Mouse (Mus musculus) CH12.LX (cell line): ENCODE results near the gene Fasn. TPM values are rescaled to one million over a fixed set of nuclear protein-coding genes. Genes with fewer than 3 reads are reported as not detected.

ENCODE experiments used
- DNase-seq: peaks from one replicate; pipeline ENCODE4 v3.0.0-alpha.2; 2013; ENCODE audit errors: extremely low read depth
- H3K27ac ChIP-seq: 2 replicates; pipeline ENCODE4 v1.5.1; 2012; ENCODE audit warnings: low read depth, mild to moderate bottlenecking, control low read depth, moderate library complexity; ENCODE audit not compliant: insufficient read depth
- H3K27me3 ChIP-seq: replicated peaks from 2 replicates; pipeline ENCODE3; 2012; ENCODE audit warnings: inconsistent platforms
- H3K36me3 ChIP-seq, 2 experiments: replicated peaks in 1 of 2; 2 replicates each; pipeline versions ENCODE3 to v1.6.1; 2012; ENCODE audit warnings: inconsistent platforms in 1 of 2, low read length in 1 of 2, mild to moderate bottlenecking in 1 of 2, mixed read lengths in 1 of 2, moderate library complexity in 1 of 2; ENCODE audit not compliant: control insufficient read depth in 1 of 2, insufficient read depth in 1 of 2
- H3K4me1 ChIP-seq, 2 experiments: 2 replicates each; pipeline ENCODE4 v1.6.1; 2012; ENCODE audit warnings: inconsistent platforms in 1 of 2, moderate library complexity in 1 of 2; ENCODE audit not compliant: insufficient read depth in 2 of 2, control insufficient read depth in 1 of 2
- H3K4me2 ChIP-seq: 2 replicates; pipeline ENCODE4 v1.6.1; 2012; ENCODE audit warnings: low read depth, mild to moderate bottlenecking, control low read depth; ENCODE audit not compliant: poor library complexity, insufficient read depth, severe bottlenecking
- H3K4me3 ChIP-seq, 3 experiments: fragments of 150-350 bp in 1 of 3; sonication (generic) in 1 of 3; replicated peaks in 1 of 3; 2 replicates each; pipeline versions ENCODE3 to v1.5.1; 2011 to 2012; ENCODE audit warnings: low read depth in 2 of 3, low read length in 2 of 3, mild to moderate bottlenecking in 2 of 3, moderate library complexity in 2 of 3, control low read depth in 1 of 3, improper control_type of control experiment in 1 of 3, inconsistent platforms in 1 of 3, mixed read lengths in 1 of 3; ENCODE audit not compliant: poor library complexity in 1 of 3
- H3K79me2 ChIP-seq: replicated peaks from 2 replicates; pipeline ENCODE4 v1.6.1; 2012; ENCODE audit warnings: mild to moderate bottlenecking, moderate library complexity; ENCODE audit not compliant: control insufficient read depth, poor library complexity, insufficient read depth, severe bottlenecking; ENCODE audit errors: extremely low read depth
- H3K9ac ChIP-seq: 2 replicates; pipeline ENCODE4 v1.6.1; 2012; ENCODE audit warnings: low read depth, mild to moderate bottlenecking, control low read depth, moderate library complexity; ENCODE audit not compliant: insufficient read depth
- H3K9me3 ChIP-seq: replicated peaks from 2 replicates; pipeline ENCODE3; 2012; ENCODE audit warnings: low read length, inconsistent platforms, mixed read lengths
- BHLHE40 ChIP-seq: IDR thresholded peaks from 2 replicates; pipeline ENCODE4 v1.6.1; 2011; ENCODE audit warnings: mild to moderate bottlenecking, low read depth, low read length, improper control_type of control experiment
- CHD1 ChIP-seq: IDR thresholded peaks from 2 replicates; pipeline ENCODE4 v1.6.1; 2012; ENCODE audit warnings: low read depth, low read length, improper control_type of control experiment, inconsistent platforms
- CHD2 ChIP-seq: IDR thresholded peaks from 2 replicates; pipeline ENCODE4 v1.6.1; 2011; ENCODE audit warnings: low read length, improper control_type of control experiment
- CTCF ChIP-seq, 2 experiments: IDR thresholded peaks in 1 of 2; conservative IDR thresholded peaks in 1 of 2; 2 replicates each; pipeline ENCODE4 v1.5.1; 2011 to 2012; ENCODE audit warnings: low read depth in 2 of 2, low read length in 2 of 2, improper control_type of control experiment in 1 of 2, inconsistent platforms in 1 of 2, mild to moderate bottlenecking in 1 of 2, moderate library complexity in 1 of 2
- E2F4 ChIP-seq: IDR thresholded peaks from 2 replicates; pipeline ENCODE4 v1.6.1; 2011; ENCODE audit warnings: low read depth, low read length, improper control_type of control experiment; ENCODE audit not compliant: insufficient replicate concordance
- ELF1 ChIP-seq: IDR thresholded peaks from 2 replicates; pipeline ENCODE4 v1.6.1; 2014; ENCODE audit warnings: low read depth, mild to moderate bottlenecking, inconsistent platforms, low read length, improper control_type of control experiment
- EP300 ChIP-seq: IDR thresholded peaks from 2 replicates; pipeline ENCODE4 v1.6.1; 2011; ENCODE audit warnings: low read length, improper control_type of control experiment
- ETS1 ChIP-seq: conservative IDR thresholded peaks from 2 replicates; pipeline ENCODE4 v1.6.1; 2012; ENCODE audit warnings: low read depth, mild to moderate bottlenecking, inconsistent platforms, low read length, improper control_type of control experiment, moderate library complexity
- HCFC1 ChIP-seq: IDR thresholded peaks from 2 replicates; pipeline ENCODE4 v1.6.1; 2012; ENCODE audit warnings: low read depth, mild to moderate bottlenecking, inconsistent platforms, low read length, improper control_type of control experiment
- JUN ChIP-seq: IDR thresholded peaks from 2 replicates; pipeline ENCODE4 v1.6.1; 2011; ENCODE audit warnings: low read depth, mild to moderate bottlenecking, low read length, improper control_type of control experiment, moderate library complexity; ENCODE audit not compliant: insufficient read depth
- JUND ChIP-seq: conservative IDR thresholded peaks from 2 replicates; pipeline ENCODE4 v1.6.1; 2011; ENCODE audit warnings: low read depth, low read length, improper control_type of control experiment
- KAT2A ChIP-seq: IDR thresholded peaks from 2 replicates; pipeline ENCODE4 v1.6.1; 2012; ENCODE audit warnings: low read length, improper control_type of control experiment, inconsistent platforms; ENCODE audit not compliant: insufficient replicate concordance
- MAX ChIP-seq: IDR thresholded peaks from 2 replicates; pipeline ENCODE4 v1.6.1; 2011; ENCODE audit warnings: low read length, improper control_type of control experiment
- MAZ ChIP-seq: IDR thresholded peaks from 2 replicates; pipeline ENCODE4 v1.6.1; 2012; ENCODE audit warnings: low read depth, mild to moderate bottlenecking, inconsistent platforms, low read length, improper control_type of control experiment, moderate library complexity
- MEF2A ChIP-seq: IDR thresholded peaks from 2 replicates; pipeline ENCODE4 v1.6.1; 2014; ENCODE audit warnings: low read depth, mild to moderate bottlenecking, inconsistent platforms, low read length, improper control_type of control experiment, borderline replicate concordance
- MXI1 ChIP-seq: IDR thresholded peaks from 2 replicates; pipeline ENCODE4 v1.6.1; 2011; ENCODE audit warnings: mild to moderate bottlenecking, low read depth, low read length, improper control_type of control experiment
- MYC ChIP-seq: IDR thresholded peaks from 2 replicates; pipeline ENCODE4 v1.6.1; 2011; ENCODE audit warnings: low read depth, mild to moderate bottlenecking, improper control_type of control experiment, low read length
- NRF1 ChIP-seq: IDR thresholded peaks from 2 replicates; pipeline ENCODE4 v1.6.1; 2014; ENCODE audit warnings: low read depth, mild to moderate bottlenecking, inconsistent platforms, low read length, improper control_type of control experiment, moderate library complexity
- PAX5 ChIP-seq: IDR thresholded peaks from 2 replicates; pipeline ENCODE4 v1.6.1; 2012; ENCODE audit warnings: low read length, inconsistent platforms, mixed read lengths
- POLR2A ChIP-seq: IDR thresholded peaks from 2 replicates; pipeline ENCODE4 v1.6.1; 2011; ENCODE audit warnings: low read depth, mild to moderate bottlenecking, improper control_type of control experiment, low read length
- POLR2AphosphoS2 ChIP-seq: IDR thresholded peaks from 2 replicates; pipeline ENCODE4 v1.6.1; 2011; ENCODE audit warnings: low read depth, low read length, improper control_type of control experiment
- RAD21 ChIP-seq: IDR thresholded peaks from 2 replicates; pipeline ENCODE4 v1.6.1; 2011; ENCODE audit warnings: low read depth, mild to moderate bottlenecking, low read length, improper control_type of control experiment, moderate library complexity
- RCOR1 ChIP-seq: conservative IDR thresholded peaks from 2 replicates; pipeline ENCODE4 v1.6.1; 2012; ENCODE audit warnings: low read depth, mild to moderate bottlenecking, inconsistent platforms, low read length, improper control_type of control experiment
- SIN3A ChIP-seq: IDR thresholded peaks from 2 replicates; pipeline ENCODE4 v1.6.1; 2012; ENCODE audit warnings: low read length, improper control_type of control experiment, inconsistent platforms
- SMC3 ChIP-seq: IDR thresholded peaks from 2 replicates; pipeline ENCODE4 v1.6.1; 2011; ENCODE audit warnings: low read depth, low read length, improper control_type of control experiment
- TBP ChIP-seq: conservative IDR thresholded peaks from 2 replicates; pipeline ENCODE4 v1.6.1; 2011; ENCODE audit warnings: low read depth, low read length, improper control_type of control experiment
- USF1 ChIP-seq: IDR thresholded peaks from 2 replicates; pipeline ENCODE4 v1.6.1; 2014; ENCODE audit warnings: low read depth, mild to moderate bottlenecking, inconsistent platforms, low read length, improper control_type of control experiment
- USF2 ChIP-seq: conservative IDR thresholded peaks from 2 replicates; pipeline ENCODE4 v1.6.1; 2011; ENCODE audit warnings: low read depth, low read length, improper control_type of control experiment
- ZC3H11A ChIP-seq: IDR thresholded peaks from 2 replicates; pipeline ENCODE4 v1.6.1; 2012; ENCODE audit warnings: low read depth, mild to moderate bottlenecking, inconsistent platforms, low read length, improper control_type of control experiment
- dilution Hi-C: fragments of 300-500 bp; cut with MboI; formaldehyde crosslinking; loops from 2 replicates; pipeline ENCODE4 v1.14.3; 2020; ENCODE audit warnings: low sequenced_read_pairs; ENCODE audit not compliant: extremely low pct_unique_long_range_greater_than_20kb, extremely low pct_ligation_motif_present
- in situ Hi-C: fragments of 300-500 bp; cut with MboI; formaldehyde crosslinking; loops from 3 replicates; pipeline ENCODE4 v1.14.3; 2019; ENCODE audit warnings: low sequenced_read_pairs, low pct_ligation_motif_present, low pct_unique_long_range_greater_than_20kb, mixed read lengths
- polyA plus RNA-seq: library from polyadenylated mRNA; unstranded; fragments of >175 nt; gene quantifications from 2 replicates; pipeline ENCODE4 v1.2.1, GENCODE M21; 2012; ENCODE audit warnings: low read depth; ENCODE audit not compliant: insufficient read length
- total RNA-seq, 2 experiments: library from RNA; depleted of rRNA; stranded (reverse); fragments of 300-350 nt in 1 of 2; fragments of >200 nt in 1 of 2; gene quantifications; 2 replicates each; pipeline ENCODE4 v1.2.3; 2012 to 2014

Gene Fasn
- total and polyA plus RNA-seq, 3 experiments: 116 to 300 (median 186) TPM

- in situ Hi-C loops: no loop called here
- peaks cover 31 to 48% of the 10 kb centered on the region in 2 experiments for H3K36me3 ChIP-seq
- no peak overlapping the region for H3K9ac ChIP-seq
- TF ChIP-seq PAX5 (no peak), HCFC1 (no peak), MXI1 (no peak), NRF1 (no peak), POLR2AphosphoS2 (no peak), CHD2 (no peak), RCOR1 (no peak), EP300 (no peak), E2F4 (no peak), POLR2A (no peak), JUN (no peak), CHD1 (no peak)
- no peak overlapping the region for H3K4me2 ChIP-seq
- H3K27ac ChIP-seq: no peak overlapping the region
- H3K4me3 ChIP-seq: no peak overlapping the region
- dilution Hi-C loops: no loop called here
- peaks cover 6 to 16% of the 10 kb centered on the region in 2 experiments for H3K4me1 ChIP-seq
- no peaks in the 10 kb centered on the region for H3K79me2 ChIP-seq
- DNase-seq: no peak
- H3K27me3 ChIP-seq: no peaks in the 10 kb centered on the region
- no peaks in the 10 kb centered on the region for H3K9me3 ChIP-seq
Observed at GRCm38 (mm10) chr11:120804274-120804673, 20.1 kb downstream of the Fasn start.

DNA sequence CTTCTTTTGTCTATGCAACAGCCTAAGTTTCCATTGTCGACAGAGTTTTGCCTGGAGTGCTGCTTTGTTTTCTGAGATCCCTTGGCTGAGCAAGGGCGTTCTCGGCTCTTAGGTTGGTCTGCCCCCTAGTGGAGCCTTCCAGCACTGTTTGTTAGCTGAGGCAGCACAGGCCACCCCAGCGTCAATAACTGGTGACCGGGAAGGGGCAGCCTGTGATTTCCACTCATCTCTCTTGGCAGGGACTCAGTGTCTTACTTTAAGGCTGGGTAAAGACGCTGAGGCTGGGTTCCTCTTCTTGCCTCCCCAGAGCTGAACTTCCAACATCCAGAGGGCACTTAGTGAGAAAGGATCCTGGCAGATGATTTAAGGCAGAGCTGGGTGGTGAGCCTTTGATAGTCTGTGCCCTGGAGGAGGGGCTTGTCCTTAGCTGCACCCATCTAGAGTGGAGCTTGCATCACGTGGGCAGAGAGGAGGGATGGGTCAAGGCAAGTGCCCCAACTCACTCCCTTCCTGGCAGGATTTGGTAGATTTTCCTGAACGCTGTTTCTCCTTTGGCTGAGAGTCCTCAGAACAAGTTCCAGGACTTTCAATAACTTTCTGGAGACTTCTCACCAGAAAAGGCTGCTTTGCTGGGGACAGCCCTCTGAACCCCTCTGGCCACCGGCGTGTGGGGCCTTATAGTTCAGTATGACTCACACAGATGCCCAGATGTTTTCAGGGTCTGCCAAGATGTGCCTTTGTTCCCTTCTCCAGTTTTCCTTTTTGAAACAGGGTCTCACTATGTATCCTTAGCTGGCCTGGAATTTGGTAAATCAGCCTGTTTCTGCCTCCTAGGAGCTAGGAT is 24.1 kb downstream of the Fasn start:
- dilution Hi-C loops (no loop called here), in situ Hi-C loops (no loop called here)
- no peak overlapping the region for H3K27ac ChIP-seq
- H3K4me1 ChIP-seq: peaks cover 7 to 26% of the 10 kb centered on the region in 2 experiments
- H3K36me3 ChIP-seq: peaks cover 0 to 8% of the 10 kb centered on the region in 2 experiments
- peak overlapping the region; percentile 18; the same call in 1 of the 2 replicates for H3K9ac ChIP-seq
- H3K4me3 ChIP-seq: no peak overlapping the region
- peak overlapping the region; percentile 65 for H3K4me2 ChIP-seq
- peaks cover 9% of the 10 kb centered on the region for H3K79me2 ChIP-seq
- H3K9me3 ChIP-seq: no peaks in the 10 kb centered on the region
- DNase-seq: peak; percentile 93
- H3K27me3 ChIP-seq: no peaks in the 10 kb centered on the region
- TF ChIP-seq PAX5: no peak
- peak; percentile 84 for TF ChIP-seq SIN3A
- peak; percentile 81 for TF ChIP-seq SMC3
- peak; percentile 86 for TF ChIP-seq USF2
- peak; percentile 14; the same call in 1 of the 2 replicates for TF ChIP-seq E2F4
- TF ChIP-seq USF1: peak; percentile 87
- peak; percentile 55 for TF ChIP-seq POLR2A
- TF ChIP-seq KAT2A: no peak
- TF ChIP-seq ETS1: 0 out of 2 replicates have a peak, but pooled peaks have one; percentile 8
- peak; percentile 83 to 96 for TF ChIP-seq CTCF (conservative IDR thresholded peaks at IDR 0.05 in 1 of 2, IDR thresholded peaks at IDR 0.05 in 1 of 2; ENCODE audit: low read depth in 2 of 2, low read length in 2 of 2)
- peak; percentile 38; the same call in 1 of the 2 replicates for TF ChIP-seq ELF1
- TF ChIP-seq MAX: peak; percentile 80; the same call in 1 of the 2 replicates
- peak; percentile 70 for TF ChIP-seq MEF2A
- no peak for TF ChIP-seq TBP
- peak; percentile 37; the same call in 1 of the 2 replicates for TF ChIP-seq EP300
- TF ChIP-seq POLR2AphosphoS2: peak; percentile 61; the same call in 1 of the 2 replicates
- no peak; the same call in 1 of the 2 replicates for TF ChIP-seq RCOR1
- 0 out of 2 replicates have a peak, but pooled peaks have one; percentile 16 for TF ChIP-seq MYC
- TF ChIP-seq BHLHE40: no peak
- TF ChIP-seq CHD2: no peak
- TF ChIP-seq NRF1: peak; percentile 35; the same call in 1 of the 2 replicates
- no peak for TF ChIP-seq JUN
- TF ChIP-seq HCFC1: peak; percentile 31
- peak; percentile 89 for TF ChIP-seq RAD21
- peak; percentile 39 for TF ChIP-seq MAZ
- peak; percentile 15; the same call in 1 of the 2 replicates for TF ChIP-seq ZC3H11A
- TF ChIP-seq JUND: no peak
